Mouse (Mus musculus) testis, adult 2 months (tissue): ENCODE data around the gene Trim7.
"Not testable (repeated sequence)": the region's sequence is repeated elsewhere in the genome, so short reads cannot be mapped to it uniquely, and the experiment has no call there.

Experiments used
- CTCF ChIP-seq: fragments of 200-500 bp; IDR thresholded peaks from 2 replicates; pipeline ENCODE4 v1.5.1; 2012; ENCODE audit warnings: low read depth, mild to moderate bottlenecking, inconsistent platforms, low read length, moderate library complexity; ENCODE audit not compliant: control insufficient read depth, insufficient read depth, insufficient replicate concordance
- POLR2A ChIP-seq: fragments of 200-500 bp; IDR thresholded peaks from 2 replicates; pipeline ENCODE4 v1.6.1; 2012; ENCODE audit warnings: low read depth, mild to moderate bottlenecking, inconsistent platforms, low read length, moderate library complexity; ENCODE audit not compliant: control insufficient read depth

DNA sequence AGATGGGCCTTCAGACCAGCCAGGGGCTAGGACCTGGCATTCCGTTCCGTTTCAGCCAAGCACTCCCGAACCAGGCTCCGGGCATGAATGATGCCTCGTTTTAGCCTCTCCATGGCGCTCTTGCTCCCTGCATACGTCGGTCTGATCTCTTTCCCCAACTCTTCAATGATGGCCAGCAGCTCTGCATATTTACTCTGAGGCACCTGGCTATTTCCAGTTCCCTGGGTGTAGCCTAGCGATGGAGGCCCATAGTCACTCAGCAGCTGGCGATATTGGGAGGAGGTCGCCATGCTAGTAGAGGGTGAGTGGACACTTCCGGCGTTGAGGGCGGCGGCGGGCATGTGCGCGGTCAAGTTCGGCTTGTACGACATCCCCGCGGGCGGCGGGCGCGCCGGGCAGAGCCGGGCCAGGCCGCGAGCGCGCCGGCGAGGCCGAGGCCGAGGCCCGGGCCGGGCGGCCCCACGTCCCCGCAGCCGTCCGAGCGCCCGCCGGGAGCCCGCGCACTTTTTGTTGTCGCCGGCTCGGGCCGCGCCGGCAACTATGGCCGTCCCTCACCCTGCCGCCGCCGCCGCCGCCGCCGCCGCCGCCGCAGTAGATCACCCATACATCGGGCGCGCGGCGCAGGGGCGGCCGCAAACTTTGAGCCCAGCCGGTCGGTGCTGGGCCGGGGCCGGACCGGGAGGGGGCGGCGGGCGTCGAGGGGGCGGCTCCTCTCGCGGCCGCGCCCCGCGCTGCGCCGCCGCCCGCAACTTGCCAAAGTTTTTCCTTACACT, at the start of gene Trim7, which contains the start of gene Gm12184:
- TF ChIP-seq CTCF, POLR2A: not testable (repeated sequence)
